Mouse (Mus musculus): ENCODE measurements around the gene Il17d.

Il17d gene

DNA sequence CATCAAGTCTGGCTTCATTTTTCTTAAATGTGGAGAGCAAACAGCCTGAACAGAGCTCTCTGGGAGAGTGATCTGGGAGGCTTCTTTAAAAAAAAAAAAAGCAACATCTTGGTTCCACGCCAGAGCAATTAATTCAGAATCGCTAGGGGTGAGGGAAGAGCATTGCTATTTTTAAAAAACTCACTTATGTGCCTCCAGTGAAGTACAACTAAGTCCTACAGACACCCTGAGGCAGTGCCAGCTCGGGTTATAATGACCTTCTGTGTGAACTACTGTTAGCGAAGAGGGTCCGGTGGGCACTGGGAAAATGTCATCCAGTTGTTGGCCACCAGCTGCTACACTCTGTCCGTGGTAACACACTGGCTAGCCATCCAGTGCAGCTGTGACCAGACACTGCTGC is 11.1 kb downstream of the Il17d start:
- DNase-seq (ENCODE audit: low read depth) = no peak

DNA sequence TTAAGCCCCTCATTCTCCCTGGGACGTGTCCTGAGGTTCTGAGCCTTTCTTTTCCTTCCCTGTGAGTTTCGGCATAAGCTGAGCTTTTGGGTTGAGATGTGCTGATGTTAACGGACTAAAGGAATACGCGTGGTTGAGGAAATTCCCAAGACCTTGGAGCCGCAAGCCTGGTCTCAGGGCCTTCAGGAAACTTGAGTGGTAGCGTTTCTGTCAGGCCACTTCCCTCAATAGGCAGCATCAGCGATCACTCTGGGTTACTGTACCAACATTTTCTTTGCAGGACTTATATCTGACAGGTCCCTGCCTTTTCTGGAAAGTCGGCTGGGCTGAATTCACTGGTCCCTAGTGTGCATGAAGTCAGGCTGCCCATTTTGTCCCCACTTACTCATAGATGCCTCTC is 12.2 kb downstream of the Il17d start:
- no peak for DNase-seq (ENCODE audit: low read depth)

DNA sequence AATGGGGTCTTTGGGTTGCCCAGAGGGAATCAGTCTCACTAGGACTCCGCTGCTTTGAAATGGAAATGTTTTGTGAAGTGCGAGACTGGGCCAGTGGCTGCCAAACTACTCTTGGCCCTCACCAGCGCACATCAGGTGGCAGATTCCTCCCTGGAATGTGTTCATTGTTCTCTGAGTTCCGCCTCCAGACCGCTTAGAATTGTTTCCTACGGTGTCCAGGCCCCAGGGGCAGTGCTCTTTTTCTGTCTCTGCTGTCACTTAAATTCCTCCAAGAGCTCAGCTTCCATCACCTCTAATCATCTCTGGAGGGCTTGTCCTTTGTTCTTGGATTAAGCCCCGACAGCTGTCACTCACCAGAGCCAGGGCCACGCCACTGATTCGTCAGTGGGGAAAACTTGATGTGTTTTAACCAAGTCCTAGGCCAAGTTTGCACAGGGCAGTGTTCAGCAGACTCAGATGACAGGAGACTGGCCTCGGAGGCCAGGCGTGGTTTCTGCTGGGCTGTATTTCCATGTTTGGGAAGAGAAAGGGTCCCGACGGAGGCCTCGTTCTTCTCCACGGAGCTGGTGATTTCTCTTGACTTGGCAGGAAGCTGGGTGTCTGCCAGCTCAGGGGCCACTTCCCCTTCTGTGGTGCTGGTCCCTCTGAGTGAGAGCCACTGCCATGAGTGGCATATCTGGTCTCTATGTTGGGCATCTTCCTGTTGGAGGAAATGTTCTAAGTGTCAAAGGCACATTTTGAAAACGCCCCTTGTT is 12.9 kb downstream of the Il17d start:
- no peak for DNase-seq (ENCODE audit: low read depth)

DNA sequence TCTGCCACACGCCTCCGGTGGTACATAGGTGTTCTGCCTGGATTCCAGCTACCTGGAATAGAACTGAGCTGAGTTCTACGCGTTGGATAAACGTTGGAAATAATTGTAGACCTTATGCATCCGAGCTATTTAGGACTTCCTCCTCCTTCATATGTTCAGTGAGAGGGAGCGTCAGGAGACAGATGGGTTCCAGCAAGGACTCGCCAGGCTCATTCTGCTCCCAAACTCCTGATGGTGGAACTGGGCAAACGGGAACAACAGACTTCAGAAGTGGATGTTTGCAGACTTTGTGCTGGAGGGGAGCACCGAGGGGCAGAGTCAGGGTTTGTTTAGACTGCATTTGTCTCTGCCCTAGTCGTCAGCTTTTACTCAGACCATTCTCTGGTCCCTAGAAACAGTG is 16.1 kb downstream of the Il17d start:
- no peak for DNase-seq (ENCODE audit: low read depth)

DNA sequence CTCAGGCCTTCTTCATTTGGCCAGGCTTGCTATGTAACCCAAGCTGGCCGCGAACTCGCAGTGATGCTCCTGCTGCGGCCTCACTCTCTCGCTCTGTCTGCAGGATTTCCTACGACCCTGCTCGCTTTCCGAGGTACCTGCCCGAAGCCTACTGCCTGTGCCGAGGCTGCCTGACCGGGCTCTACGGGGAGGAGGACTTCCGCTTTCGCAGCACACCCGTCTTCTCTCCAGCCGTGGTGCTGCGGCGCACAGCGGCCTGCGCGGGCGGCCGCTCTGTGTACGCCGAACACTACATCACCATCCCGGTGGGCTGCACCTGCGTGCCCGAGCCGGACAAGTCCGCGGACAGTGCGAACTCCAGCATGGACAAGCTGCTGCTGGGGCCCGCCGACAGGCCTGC is 17.7 kb downstream of the Il17d start:
- DNase-seq (ENCODE audit: low read depth) = no peak

DNA sequence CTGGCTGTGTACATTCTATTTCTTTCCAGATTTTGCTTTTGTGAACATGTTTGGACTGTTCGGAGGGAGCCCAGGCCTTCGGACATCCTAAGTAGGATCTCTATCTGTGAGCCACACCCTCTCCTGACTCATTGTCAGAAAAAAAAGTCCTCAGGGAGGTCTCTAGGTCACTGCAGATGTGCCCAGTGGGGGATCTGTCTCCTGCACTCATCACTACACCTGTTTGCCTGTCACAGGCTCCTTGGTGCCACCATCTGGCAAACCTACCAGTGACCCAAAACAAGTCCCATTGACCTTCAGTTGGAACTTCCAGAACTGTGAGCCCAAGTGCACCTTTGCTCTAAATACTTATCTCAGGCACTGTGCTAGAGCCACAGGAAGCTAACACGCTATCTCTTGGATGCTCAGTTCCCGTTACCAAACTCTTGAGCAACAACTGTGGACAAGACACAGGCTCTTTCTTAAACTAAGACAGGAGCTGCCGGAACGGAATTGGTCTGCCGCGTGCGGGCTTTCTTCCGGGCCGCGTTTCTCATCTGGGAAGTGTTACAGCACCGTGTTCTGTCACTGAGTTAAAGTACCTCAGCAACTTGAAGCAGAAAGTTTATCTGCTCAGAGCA is 19.0 kb downstream of the Il17d start:
- no peak for DNase-seq (ENCODE audit: low read depth)

DNA sequence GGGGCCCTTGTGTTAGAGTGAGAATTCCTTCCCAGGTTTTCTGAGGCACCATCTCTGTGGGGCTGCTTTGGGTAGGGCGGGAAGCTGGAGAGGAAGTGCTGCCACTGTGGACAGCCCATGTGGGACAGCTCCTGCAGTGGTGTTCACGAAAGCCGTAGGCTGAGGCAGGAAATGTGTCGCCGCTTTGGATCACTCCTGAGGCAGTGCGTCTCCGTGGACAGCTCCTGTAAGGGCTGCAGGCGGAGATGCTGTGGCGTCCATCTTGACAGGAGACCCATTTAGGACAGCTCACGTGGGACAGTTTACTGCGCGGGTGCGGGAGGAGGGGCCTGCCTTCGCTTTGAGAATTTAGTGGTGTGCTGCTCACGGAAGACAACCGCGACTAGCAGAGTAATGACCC is 20.9 kb downstream of the Il17d start:
- DNase-seq (ENCODE audit: low read depth) = no peak

DNA sequence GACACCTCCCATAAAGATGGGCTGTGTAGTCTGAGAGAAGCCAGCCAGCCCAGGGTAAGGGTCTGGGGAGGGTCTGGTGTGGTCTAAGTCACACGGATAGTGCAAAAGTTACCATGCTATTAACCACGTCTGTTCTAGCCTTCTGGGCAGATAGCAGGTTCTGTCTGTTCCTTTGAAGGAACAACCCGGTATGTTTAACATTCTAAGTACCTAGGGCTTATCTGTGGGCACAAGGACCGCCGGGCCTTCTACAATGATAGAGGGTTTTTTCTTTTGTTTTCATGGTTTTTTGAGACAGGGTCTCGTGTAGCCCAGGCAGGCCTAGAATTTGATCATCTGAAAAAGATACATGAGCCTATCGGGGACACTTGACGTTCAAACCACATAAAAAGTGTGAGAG is 21.6 kb downstream of the Il17d start:
- DNase-seq (ENCODE audit: low read depth) = no peak

DNA sequence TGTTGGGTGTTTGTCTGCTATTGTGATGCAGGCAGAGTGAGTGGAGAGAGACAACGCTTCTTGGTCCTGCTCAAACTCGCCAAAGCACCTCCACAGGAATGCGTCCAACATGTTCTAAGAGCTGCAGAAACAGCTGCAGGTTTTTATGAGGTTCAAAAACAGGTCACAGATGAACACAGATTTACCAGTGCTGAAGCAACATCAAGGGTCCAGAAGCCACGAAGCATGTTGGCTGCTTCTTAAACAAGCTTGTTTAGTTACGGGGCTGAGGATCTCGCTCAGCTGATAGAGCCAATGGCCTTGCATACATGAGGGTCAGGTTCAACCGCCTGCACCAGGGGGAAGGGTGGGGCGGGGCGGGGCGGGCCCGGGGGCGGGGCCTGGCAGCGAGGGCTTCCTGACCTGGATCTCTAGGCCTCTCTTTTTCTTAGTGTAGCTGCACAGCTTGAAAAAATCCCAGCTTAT is 22.0 kb downstream of the Il17d start:
- DNase-seq (ENCODE audit: low read depth) = no peak

DNA sequence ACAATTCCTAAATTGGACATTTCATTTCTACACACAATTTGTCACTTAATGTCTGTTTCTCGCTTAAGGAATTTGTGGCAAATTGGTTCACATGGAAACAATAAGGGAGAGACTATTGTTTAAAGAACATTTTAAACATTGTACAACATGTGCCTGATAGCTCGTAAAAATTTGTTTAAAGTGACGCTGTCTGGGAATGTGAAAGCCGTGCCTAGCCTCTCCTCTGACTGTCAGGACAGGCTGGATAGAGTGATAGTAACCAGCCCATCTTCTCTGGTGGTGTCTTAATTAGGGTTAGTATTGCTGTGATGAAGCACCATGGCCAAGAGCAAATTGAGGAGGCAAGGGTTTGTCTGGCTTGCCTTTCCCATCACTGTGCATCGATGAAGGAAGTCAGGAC is 22.5 kb downstream of the Il17d start:
- no peak for DNase-seq (ENCODE audit: low read depth)

DNA sequence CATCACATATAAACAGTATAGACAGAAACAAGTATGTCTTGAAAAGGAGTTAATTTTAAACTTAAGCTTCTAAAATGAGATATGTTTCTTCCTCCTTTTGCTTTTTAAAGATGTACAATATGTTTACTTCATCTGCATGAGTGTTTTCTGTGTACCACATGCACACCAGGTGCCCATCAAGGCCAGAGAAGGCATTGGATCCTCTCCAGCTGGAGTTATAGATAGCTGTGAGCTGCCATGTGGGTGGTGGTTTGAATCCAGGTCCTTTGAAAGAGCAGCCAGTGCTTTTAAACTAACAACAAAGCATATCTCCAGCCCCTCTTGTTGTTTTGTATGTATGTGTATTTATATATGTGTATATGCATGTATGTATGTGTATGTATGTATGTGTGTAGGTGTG is 28.4 kb downstream of the Il17d start:
- DNase-seq (ENCODE audit: low read depth) = no peak

DNA sequence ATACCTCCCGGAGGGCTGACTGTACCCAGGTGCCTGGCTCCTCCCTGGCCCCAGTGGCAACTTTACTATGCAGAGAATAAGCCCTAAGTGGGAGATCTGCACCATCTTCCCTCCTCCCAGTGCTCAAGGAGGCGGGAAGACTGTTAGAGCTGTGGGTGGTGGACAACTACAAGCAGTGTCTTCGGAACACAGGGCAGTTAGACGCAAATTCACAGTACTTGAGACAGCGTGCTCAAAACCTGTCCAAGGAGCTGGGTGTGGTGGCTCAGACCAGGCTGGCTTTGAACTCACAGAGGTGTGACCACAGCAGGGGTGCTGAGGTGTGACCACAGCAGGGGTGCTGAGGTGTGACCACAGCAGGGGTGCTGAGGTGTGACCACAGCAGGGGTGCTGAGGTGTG is 29.9 kb downstream of the Il17d start:
- DNase-seq (ENCODE audit: low read depth) = no peak

DNA sequence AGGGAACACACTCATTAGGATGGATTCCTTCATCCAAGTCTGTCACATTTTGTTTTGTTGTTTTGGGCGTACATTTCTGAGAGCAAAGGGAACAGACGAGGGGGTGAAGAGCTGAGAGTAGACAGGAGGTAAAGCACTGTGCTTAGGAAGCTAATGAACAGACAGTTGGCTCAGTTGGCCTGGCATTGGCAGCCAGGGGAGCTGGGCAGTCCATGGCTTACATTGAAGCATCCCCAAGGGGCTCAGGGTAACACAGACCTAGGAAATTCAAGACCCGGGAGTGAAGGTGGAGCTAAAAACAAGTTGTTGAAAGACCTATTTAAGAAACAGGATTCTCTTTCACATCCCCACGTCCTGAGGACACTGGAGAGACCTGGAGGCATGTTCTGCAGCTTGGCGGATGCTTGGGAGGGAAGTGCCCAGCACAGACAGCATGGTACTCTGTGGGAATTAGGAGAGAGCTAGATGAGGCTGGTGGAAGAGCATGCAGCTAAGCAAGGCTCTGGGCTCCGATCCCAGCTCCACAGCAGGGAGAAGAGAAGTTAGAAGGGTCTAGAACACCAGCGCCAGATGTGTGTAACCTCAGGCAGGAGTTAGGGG is 31.0 kb downstream of the Il17d start:
- DNase-seq (ENCODE audit: low read depth) = no peak

DNA sequence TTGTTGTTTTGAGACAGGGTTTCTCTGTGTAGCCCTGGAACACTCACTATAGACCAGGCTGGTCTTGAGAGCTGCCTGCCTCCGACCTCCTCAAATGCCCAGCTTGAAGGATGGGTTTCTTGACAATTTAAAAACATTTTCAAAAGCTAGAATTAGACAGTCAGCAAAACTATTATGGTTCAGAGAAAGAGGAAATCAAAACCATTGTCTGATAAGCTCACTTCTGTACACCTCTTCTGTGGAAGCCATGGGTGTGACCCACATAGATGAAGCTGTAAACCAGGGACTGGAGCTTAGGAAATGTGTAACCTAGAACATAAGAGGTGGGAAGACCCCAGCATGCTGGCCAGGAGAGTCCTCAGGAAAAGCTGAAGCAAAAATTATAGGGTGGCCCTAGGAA is 32.3 kb downstream of the Il17d start:
- no peak for DNase-seq (ENCODE audit: low read depth)

DNA sequence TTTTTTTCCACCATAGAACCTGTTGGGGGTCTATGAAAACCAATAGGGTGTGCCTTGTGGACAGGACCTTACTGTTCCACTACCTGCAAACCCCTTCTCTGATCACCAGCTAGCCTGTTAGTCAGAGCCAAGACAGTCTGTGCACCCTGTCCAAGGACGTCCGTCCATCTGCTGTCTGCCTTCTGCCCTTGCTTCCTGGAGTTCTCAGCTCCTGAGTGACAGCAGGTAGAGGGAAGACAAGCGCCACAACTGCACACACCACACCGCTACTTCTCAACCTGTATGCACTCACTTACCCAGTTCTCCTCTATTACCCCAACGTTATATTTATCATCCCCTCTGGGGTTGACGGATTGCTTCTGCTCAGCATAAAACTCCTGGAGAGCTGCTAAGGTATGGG is 41.0 kb downstream of the Il17d start:
- no peak for DNase-seq (ENCODE audit: low read depth)

DNA sequence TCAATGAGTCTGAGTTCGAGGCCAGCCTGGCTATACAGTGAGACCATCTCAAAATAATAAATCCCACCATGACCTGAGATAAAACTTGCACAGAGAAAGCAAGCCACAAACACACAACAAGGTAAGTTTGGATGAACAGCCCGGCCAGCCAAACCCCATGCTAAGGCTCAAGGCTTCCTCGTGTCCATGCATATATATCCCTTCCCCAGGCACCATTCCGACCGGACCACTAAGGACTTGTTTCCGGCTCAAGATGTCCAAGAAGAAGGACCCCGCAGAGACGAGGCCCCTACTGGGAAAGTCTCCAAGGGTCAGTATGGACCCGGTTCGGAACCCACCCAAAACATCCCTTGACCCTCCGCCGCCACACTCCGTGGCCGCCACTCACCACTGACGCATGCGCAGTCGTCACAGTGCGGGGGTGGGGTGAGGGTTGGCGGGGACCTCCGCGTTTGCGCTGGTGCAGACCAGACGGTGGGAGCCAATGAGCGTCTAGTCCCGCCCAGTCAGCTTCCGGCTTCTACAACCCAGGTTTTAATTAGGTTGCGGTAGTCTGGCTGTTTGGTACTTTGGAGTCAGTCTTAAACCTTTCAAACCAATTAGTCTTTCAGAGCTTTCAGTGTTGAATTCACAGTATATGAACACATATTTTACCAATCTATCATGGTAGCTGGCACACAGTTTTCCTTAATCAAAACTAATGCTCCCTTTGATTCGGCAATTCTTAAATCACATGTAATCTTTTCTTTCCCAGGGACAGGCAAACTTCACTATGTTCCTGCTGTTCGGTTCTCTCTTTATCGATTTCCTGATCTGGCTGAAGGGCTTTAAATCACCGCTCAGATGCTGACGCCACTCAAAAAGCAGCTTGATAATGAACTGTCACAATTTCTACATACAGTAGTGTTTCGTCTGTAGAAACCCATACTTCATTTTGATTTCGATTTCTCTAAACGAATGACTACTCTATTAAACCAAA is 46.9 kb downstream of the Il17d start, which contains the start of gene Eef1akmt1:
Gene Eef1akmt1 (minus strand): TSS at position 458 of the 979 bp plus-strand sequence.
- peak; percentile 93 for DNase-seq (ENCODE audit: low read depth)

DNA sequence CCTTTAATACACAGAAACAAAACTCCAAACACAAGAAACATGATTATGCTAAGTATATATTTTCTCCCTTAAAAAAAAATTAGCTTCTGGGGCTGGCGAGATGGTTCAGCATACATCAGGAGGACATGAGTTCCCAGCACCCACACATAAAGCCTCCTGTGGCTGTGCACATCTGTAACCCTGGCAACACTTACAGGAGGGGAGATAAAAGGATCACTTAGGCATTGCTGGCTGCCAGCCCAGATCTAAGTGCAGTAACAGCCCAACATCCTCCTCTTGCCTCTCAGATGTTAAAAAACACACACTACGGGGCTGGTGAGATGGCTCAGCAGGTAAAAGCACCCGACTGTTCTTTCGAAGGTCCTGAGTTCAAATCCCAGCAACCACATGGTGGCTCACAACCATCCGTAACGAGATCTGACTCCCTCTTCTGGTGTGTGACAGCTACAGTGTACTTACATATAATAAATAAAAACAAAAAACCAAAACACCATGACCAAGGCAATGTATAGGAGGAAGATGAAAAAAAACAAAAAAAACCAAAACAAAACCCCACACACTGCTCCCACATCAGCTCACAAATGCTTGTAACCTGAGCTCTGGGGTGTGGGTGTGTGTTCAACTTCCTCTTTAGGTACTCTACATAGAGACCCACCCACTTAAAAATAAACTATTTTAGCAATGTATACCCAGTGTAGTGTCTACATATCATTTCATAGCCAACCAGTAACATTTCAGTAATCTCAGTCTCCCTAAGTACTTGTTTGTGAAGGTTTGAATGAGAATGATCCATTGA is 50.4 kb downstream of the Il17d start:
- DNase-seq (ENCODE audit: low read depth) = no peak

DNA sequence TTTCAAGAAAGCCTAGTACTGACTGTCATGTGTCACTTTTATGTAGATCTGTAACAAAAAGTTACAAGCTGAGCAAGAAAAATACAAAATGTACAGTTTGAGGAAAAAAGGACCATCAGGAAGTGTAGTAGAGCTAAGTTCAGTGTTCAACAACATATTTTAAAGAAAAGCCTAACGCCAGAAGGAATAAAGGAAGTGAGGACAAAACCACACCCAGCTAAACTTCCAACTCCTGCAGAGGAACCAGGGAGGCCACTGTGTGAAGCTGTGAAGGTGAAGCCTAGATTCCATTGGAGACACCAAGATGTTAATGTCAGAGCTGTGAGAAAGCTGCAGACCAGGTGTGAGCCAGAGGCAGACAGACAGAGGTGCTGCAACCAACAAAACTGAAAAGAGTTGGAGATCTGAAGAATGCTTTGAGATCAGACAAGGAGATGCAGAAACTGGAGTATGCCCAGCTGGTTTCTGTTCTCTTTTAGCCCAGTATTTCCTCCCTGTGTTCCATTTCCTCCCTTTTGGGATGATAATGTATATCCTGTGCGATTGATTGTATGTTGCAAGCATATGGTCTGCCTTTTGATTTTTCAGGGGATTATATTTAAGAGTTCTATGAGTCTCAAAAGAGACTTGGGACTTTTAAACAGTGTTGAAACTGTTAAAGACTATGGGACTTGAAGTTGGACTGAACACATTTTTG is 51.9 kb downstream of the Il17d start:
- DNase-seq (ENCODE audit: low read depth) = no peak

DNA sequence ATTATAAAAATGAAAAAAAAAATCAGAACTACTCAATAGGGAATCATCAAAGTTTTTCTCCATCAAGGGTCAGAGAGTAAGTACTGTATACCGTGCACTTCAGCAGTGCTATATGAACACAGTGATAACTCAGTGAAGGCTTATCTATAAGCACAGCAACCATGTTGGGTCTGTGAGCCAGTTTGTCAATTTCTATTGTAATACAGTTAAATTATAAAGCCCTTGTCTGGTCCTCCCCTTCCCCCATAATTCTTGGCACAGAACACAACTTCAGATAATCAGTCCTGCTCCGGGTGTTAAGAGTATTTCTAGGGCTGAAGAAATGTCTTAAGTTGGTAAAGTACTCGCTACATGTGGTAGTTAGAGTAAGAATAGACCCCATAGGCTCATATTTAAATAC is 67.3 kb downstream of the Il17d start:
- no peak for DNase-seq (ENCODE audit: low read depth)
